Mouse (Mus musculus): Measurements from ENCODE around the gene Cdkl2.

Gene Cdkl2

GRCm38 (mm10) chr5:91981176-91981840 lies 62.4 kb downstream of the Cdkl2 start:
- Histone ChIP-seq H3K36me3 (ENCODE audit: control insufficient read depth, insufficient read depth, low read length, poor library complexity, severe bottlenecking) (no peaks in the 10 kb centered on the region), H3K27me3 (ENCODE audit: control insufficient read depth, insufficient read depth, low read length, poor library complexity, severe bottlenecking) (no peaks in the 10 kb centered on the region)
- no peak for DNase-seq (ENCODE audit: low read depth, low spot score)

- H3K36me3 ChIP-seq (ENCODE audit: control insufficient read depth, insufficient read depth, low read length, poor library complexity, severe bottlenecking) = no peaks in the 10 kb centered on the region
- no peaks in the 10 kb centered on the region for H3K27me3 ChIP-seq (ENCODE audit: control insufficient read depth, insufficient read depth, low read length, poor library complexity, severe bottlenecking)
- no peak for DNase-seq (ENCODE audit: low read depth, low spot score)
These were observed 66.3 kb downstream of the Cdkl2 start for GRCm38 (mm10) chr5:91977397-91977770.

DNA sequence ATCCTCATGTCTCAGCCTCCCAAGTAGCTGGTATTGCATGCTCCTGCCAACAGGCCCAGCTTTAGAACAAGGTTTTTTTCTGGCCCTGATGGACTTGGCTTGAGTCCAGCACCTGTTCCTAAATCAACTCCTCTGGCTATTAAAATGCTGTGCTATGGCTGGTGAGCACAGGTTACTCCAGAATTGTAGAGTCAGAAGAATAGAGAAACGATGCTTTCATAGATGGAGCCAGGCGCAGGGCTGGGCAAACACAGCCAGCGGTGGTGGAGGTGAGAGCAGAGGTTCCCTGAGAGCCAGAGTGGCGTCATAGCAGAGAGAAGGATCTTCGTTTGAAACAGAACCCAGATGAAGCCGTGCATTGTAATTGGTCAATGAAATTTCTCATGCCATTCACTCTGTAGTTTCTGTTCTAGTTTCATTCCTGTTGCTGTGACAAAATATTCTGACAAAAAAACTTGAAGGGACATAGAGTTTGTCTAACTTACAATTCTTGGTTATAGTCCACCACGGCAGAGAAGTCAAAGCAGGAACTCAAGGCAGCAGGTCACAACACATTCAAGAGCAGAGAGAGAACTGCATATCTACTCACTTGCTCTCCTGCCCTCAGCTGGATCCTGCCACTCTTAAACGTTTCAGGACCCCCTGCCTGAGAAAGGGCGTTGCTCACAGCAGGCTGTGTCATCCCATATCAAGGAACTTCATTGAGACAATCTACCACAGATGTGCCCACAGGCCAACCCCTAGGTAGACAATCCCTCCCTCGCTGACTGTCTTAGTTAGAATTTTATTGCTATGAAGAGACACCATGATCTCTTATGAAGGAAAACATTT lies 66.9 kb downstream of the Cdkl2 start:
- H3K36me3 ChIP-seq (ENCODE audit: control insufficient read depth, insufficient read depth, low read length, poor library complexity, severe bottlenecking) = no peaks in the 10 kb centered on the region
- no peak for DNase-seq (ENCODE audit: low read depth, low spot score)
- no peaks in the 10 kb centered on the region for H3K27me3 ChIP-seq (ENCODE audit: control insufficient read depth, insufficient read depth, low read length, poor library complexity, severe bottlenecking)

GRCm38 (mm10) chr5:91975758-91976157 lies 67.9 kb downstream of the Cdkl2 start:
- DNase-seq (ENCODE audit: low read depth, low spot score) = no peak
- Histone ChIP-seq H3K36me3 (ENCODE audit: control insufficient read depth, insufficient read depth, low read length, poor library complexity, severe bottlenecking) (no peaks in the 10 kb centered on the region), H3K27me3 (ENCODE audit: control insufficient read depth, insufficient read depth, low read length, poor library complexity, severe bottlenecking) (no peaks in the 10 kb centered on the region)

GRCm38 (mm10) chr5:91974002-91974401 lies 69.7 kb downstream of the Cdkl2 start:
- Histone ChIP-seq H3K36me3 (ENCODE audit: control insufficient read depth, insufficient read depth, low read length, poor library complexity, severe bottlenecking) (peaks cover 5% of the 10 kb centered on the region), H3K27me3 (ENCODE audit: control insufficient read depth, insufficient read depth, low read length, poor library complexity, severe bottlenecking) (no peaks in the 10 kb centered on the region)
- DNase-seq (ENCODE audit: low read depth, low spot score) = no peak

- no peaks in the 10 kb centered on the region for H3K27me3 ChIP-seq (ENCODE audit: control insufficient read depth, insufficient read depth, low read length, poor library complexity, severe bottlenecking)
- H3K36me3 ChIP-seq (ENCODE audit: control insufficient read depth, insufficient read depth, low read length, poor library complexity, severe bottlenecking) = peaks cover 5% of the 10 kb centered on the region
- no peak for DNase-seq (ENCODE audit: low read depth, low spot score)
These were observed 71.6 kb downstream of the Cdkl2 start for GRCm38 (mm10) chr5:91972046-91972445.

GRCm38 (mm10) chr5:91962639-91963440 lies 80.8 kb downstream of the Cdkl2 start, which contains the start of gene Rchy1:
Gene Rchy1 (minus strand): TSS chr5:91963068.
- Histone ChIP-seq H3K27me3 (ENCODE audit: control insufficient read depth, insufficient read depth, low read length, poor library complexity, severe bottlenecking) (no peaks in the 10 kb centered on the region), H3K36me3 (ENCODE audit: control insufficient read depth, insufficient read depth, low read length, poor library complexity, severe bottlenecking) (no peaks in the 10 kb centered on the region)
- DNase-seq (ENCODE audit: low read depth, low spot score) = peak; percentile 95

GRCm38 (mm10) chr5:91962259-91962638 lies 81.4 kb downstream of the Cdkl2 start:
- H3K27me3 ChIP-seq (ENCODE audit: control insufficient read depth, insufficient read depth, low read length, poor library complexity, severe bottlenecking) = no peaks in the 10 kb centered on the region
- DNase-seq (ENCODE audit: low read depth, low spot score) = peak; percentile 95
- H3K36me3 ChIP-seq (ENCODE audit: control insufficient read depth, insufficient read depth, low read length, poor library complexity, severe bottlenecking) = peaks cover 2% of the 10 kb centered on the region; the same call in 1 of the 2 replicates

- H3K27me3 ChIP-seq (ENCODE audit: control insufficient read depth, insufficient read depth, low read length, poor library complexity, severe bottlenecking) = no peaks in the 10 kb centered on the region
- peaks cover 4% of the 10 kb centered on the region; the same call in 1 of the 2 replicates for H3K36me3 ChIP-seq (ENCODE audit: control insufficient read depth, insufficient read depth, low read length, poor library complexity, severe bottlenecking)
- peak; percentile 85 for DNase-seq (ENCODE audit: low read depth, low spot score)
These were observed 82.3 kb downstream of the Cdkl2 start for GRCm38 (mm10) chr5:91961370-91961769.

GRCm38 (mm10) chr5:91960606-91961254 lies 83.0 kb downstream of the Cdkl2 start:
- peak; percentile 8 for DNase-seq (ENCODE audit: low read depth, low spot score)
- H3K36me3 ChIP-seq (ENCODE audit: control insufficient read depth, insufficient read depth, low read length, poor library complexity, severe bottlenecking) = peaks cover 4% of the 10 kb centered on the region; the same call in 1 of the 2 replicates

DNA sequence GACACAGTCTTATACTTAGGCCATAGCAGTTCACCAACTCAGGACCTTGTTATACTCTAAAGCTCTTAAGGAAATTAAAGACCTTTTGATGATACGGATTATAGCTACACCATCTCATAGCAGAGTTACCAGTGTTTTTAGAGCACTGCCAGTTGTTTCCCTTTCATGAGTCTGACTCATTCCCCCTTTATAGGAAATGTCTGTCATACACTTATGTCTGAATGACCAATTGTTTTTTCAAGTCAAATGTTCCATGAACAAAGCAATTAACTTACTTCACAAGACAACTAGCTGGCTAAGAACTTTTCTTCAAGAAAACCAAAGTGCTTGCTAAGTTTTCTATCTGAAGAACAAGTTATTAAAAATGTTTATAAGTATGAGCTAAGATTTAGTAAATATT lies 83.7 kb downstream of the Cdkl2 start:
- H3K27me3 ChIP-seq (ENCODE audit: control insufficient read depth, insufficient read depth, low read length, poor library complexity, severe bottlenecking) = no peaks in the 10 kb centered on the region
- peaks cover 4% of the 10 kb centered on the region; the same call in 1 of the 2 replicates for H3K36me3 ChIP-seq (ENCODE audit: control insufficient read depth, insufficient read depth, low read length, poor library complexity, severe bottlenecking)
- DNase-seq (ENCODE audit: low read depth, low spot score) = no peak

More at GRCm38 (mm10) chr5:91960606-91961254, 83.0 kb downstream of the Cdkl2 start:
- no peaks in the 10 kb centered on the region for H3K27me3 ChIP-seq (ENCODE audit: control insufficient read depth, insufficient read depth, low read length, poor library complexity, severe bottlenecking)

DNA sequence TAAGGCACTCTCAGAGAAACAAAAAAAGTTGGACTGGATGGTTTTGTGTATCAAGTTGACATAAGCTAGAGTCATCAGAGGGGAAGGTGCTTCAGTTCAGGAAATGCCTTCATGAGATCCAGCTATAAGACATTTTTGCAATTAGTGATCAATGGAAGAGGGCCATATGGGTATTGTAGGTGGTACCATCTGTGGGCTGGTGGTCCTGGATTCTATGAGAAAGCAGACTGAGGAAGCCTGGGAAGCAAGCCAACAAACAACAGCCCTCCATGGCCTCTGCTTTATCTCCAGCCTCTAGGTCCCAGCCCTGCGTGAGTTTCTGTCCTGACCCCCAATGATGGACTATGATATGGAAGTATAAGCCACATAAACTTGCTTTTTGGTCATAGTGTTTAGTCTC lies 84.6 kb downstream of the Cdkl2 start:
- DNase-seq (ENCODE audit: low read depth, low spot score) = no peak
- no peaks in the 10 kb centered on the region for H3K27me3 ChIP-seq (ENCODE audit: control insufficient read depth, insufficient read depth, low read length, poor library complexity, severe bottlenecking)
- peaks cover 4% of the 10 kb centered on the region; the same call in 1 of the 2 replicates for H3K36me3 ChIP-seq (ENCODE audit: control insufficient read depth, insufficient read depth, low read length, poor library complexity, severe bottlenecking)

DNA sequence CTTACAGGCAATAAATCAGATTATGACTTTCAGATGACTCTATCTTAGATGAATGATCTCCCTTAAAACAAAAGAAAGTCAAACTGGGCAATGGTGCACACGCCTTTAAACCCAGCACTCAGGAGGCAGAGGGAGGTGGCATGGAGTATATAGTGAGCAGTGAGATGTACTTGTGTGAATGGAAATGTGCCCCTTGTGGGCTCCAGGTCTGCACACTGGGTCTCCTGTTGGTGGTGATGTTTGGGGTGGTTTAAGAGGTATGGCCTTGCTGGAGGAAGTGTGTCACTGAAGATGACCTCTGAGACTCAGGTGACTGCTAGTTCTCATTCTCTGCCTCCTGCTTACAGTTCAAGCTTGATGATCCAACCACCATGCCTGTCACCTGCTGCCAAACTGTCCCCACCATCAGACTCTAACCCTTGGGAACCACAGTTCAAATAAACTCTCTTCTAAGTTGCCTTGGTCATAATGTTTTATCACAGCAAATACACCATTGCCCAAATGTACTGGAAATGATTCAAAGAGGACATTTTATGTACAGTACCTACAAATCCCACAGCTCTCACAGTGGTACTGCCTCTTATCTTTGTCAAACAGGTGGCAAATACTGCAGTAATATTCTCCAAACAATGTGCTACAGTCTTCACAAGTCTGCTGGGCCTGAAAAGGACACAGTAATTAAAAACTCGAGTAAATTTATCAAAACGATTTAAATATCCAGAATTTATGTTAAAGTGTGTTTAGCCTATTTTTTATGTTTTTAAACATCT lies 86.5 kb downstream of the Cdkl2 start:
- peaks cover 6% of the 10 kb centered on the region for H3K36me3 ChIP-seq (ENCODE audit: control insufficient read depth, insufficient read depth, low read length, poor library complexity, severe bottlenecking)
- H3K27me3 ChIP-seq (ENCODE audit: control insufficient read depth, insufficient read depth, low read length, poor library complexity, severe bottlenecking) = no peaks in the 10 kb centered on the region
- DNase-seq (ENCODE audit: low read depth, low spot score) = no peak

Data from splenic B cell, adult 2 months (primary cell).